Mouse (Mus musculus) embryonic facial prominence, embryonic 14.5 days (tissue): ENCODE measurements around the gene Src. TPM values are rescaled to one million over a fixed set of nuclear protein-coding genes. Genes with fewer than 3 reads are reported as not detected.
"Not testable (repeated sequence)": the region's sequence is repeated elsewhere in the genome, so short reads cannot be mapped to it uniquely, and the experiment has no call there.

Source experiments
- ATAC-seq: fragments of 200-750 bp; cut with Nextera tagmentation; 2 replicates; pipeline ENCODE4 v1.8.0; 2017; ENCODE audit warnings: low read depth, moderate number of reproducible peaks, moderate TSS enrichment
- DNase-seq: peaks from one replicate; pipeline ENCODE4 v3.0.0-alpha.2; 2015; ENCODE audit warnings: low spot score
- H3K27ac ChIP-seq: fragments of 300-500 bp; sonication (generic); replicated peaks from 2 replicates; pipeline ENCODE4 v1.5.1; 2014; ENCODE audit warnings: low read depth, mild to moderate bottlenecking, low read length, moderate library complexity
- H3K27me3 ChIP-seq: fragments of 300-500 bp; sonication (generic); replicated peaks from 2 replicates; pipeline ENCODE4 v1.6.1; 2014; ENCODE audit warnings: low read length; ENCODE audit not compliant: control insufficient read depth, insufficient read depth
- H3K36me3 ChIP-seq: fragments of 300-500 bp; sonication (generic); 2 replicates; pipeline ENCODE4 v1.6.1; 2014; ENCODE audit warnings: low read length, mixed read lengths; ENCODE audit not compliant: control insufficient read depth, insufficient read depth
- H3K4me1 ChIP-seq: fragments of 300-500 bp; sonication (generic); 2 replicates; pipeline ENCODE4 v1.6.1; 2014; ENCODE audit warnings: antibody characterized with exemption, low read length; ENCODE audit not compliant: control insufficient read depth, insufficient read depth
- H3K4me2 ChIP-seq: fragments of 300-500 bp; sonication (generic); 2 replicates; pipeline ENCODE4 v1.6.1; 2014; ENCODE audit warnings: low read depth, mild to moderate bottlenecking, low read length, moderate library complexity, mixed read lengths
- H3K4me3 ChIP-seq: fragments of 300-500 bp; sonication (generic); 2 replicates; pipeline ENCODE4 v1.5.1; 2014; ENCODE audit warnings: low read depth, mild to moderate bottlenecking, low read length
- H3K9ac ChIP-seq: fragments of 300-500 bp; sonication (generic); 2 replicates; pipeline ENCODE4 v1.6.1; 2014; ENCODE audit warnings: low read depth, mild to moderate bottlenecking, low read length, moderate library complexity, mixed read lengths
- H3K9me3 ChIP-seq: fragments of 300-500 bp; sonication (generic); 2 replicates; pipeline ENCODE4 v1.6.1; 2016; ENCODE audit warnings: low read length; ENCODE audit not compliant: control insufficient read depth
- WGBS: fragments of 180-500 bp; shearing (Covaris S2); extraction: QIAGEN DNeasy Blood & Tissue Kit; methylation state at CpG from one replicate; pipeline ENCODE4 v1.1.7; 2014; 5-methylcytosine and 5-hydroxymethylcytosine counted together
- polyA plus RNA-seq: library from polyadenylated mRNA; unstranded; fragments of >200 nt; fragmentation: Nextera tagmentation; extraction: Ambion mirVana; gene quantifications from 2 replicates; pipeline ENCODE4 v1.2.1, GENCODE M21; 2014

Src gene
- polyA plus RNA-seq, 1 experiment from 2014 or later: 12.6 TPM

DNA sequence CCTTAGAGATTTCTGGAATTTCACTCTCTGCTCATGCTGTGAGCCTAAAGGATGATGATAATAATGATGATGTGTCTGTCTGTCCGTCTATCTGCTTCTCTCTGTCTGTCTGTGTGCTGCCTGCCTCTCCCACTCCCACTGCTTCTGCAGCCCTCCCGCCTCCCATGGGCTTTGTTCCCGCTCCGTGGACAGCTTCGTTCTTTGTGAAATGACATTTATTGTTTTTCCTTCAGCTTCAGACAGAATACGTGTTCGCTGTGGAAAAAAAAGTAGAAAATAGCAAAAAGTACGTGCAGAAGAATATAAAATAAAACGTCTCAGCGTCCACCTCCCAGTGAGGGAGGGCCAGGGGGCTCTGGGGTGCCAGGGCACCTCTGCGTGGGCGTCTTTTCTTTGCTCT lies 64.5 kb downstream of the Src start:
- Histone ChIP-seq H3K4me1 (peaks cover 16% of the 10 kb centered on the region; the same call in 1 of the 2 replicates), H3K4me2 (no peak overlapping the region), H3K27me3 (no peaks in the 10 kb centered on the region), H3K27ac (no peak overlapping the region), H3K4me3 (no peak overlapping the region), H3K9ac (0 out of 2 replicates have a peak overlapping the region, but pooled peaks have one; percentile 37), H3K9me3 (no peaks in the 10 kb centered on the region), H3K36me3 (no peaks in the 10 kb centered on the region)
- no peak for ATAC-seq
- WGBS: 55% methylated on average over 12 of the region's 12 CpGs
- DNase-seq: no peak

DNA sequence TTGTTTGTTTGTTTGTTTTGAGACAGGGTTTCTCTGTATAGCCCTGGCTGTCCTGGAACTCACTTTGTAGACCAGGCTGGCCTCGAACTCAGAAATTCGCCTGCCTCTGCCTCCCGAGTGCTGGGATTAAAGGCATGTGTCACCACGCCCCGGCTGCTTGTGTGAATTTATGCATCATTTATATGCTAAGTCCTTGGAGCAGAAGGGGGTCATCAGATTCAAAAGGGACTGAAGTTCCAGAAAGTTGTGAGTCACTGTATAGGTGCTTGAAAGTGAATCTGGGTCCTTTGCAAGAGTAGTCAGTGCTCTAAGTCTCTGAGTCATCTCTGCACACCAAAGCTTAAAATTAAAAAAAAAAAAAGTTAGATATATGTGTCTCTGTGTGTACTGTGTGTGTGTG lies 68.3 kb downstream of the Src start:
- DNase-seq, H3K27me3 ChIP-seq, H3K9ac ChIP-seq, ATAC-seq, H3K9me3 ChIP-seq, H3K36me3 ChIP-seq, H3K27ac ChIP-seq, H3K4me3 ChIP-seq, H3K4me2 ChIP-seq: not testable (repeated sequence)
- 83% methylated on average over 5 of the region's 5 CpGs for WGBS
- H3K4me1 ChIP-seq: peaks cover 11% of the 10 kb centered on the region; the same call in 1 of the 2 replicates

DNA sequence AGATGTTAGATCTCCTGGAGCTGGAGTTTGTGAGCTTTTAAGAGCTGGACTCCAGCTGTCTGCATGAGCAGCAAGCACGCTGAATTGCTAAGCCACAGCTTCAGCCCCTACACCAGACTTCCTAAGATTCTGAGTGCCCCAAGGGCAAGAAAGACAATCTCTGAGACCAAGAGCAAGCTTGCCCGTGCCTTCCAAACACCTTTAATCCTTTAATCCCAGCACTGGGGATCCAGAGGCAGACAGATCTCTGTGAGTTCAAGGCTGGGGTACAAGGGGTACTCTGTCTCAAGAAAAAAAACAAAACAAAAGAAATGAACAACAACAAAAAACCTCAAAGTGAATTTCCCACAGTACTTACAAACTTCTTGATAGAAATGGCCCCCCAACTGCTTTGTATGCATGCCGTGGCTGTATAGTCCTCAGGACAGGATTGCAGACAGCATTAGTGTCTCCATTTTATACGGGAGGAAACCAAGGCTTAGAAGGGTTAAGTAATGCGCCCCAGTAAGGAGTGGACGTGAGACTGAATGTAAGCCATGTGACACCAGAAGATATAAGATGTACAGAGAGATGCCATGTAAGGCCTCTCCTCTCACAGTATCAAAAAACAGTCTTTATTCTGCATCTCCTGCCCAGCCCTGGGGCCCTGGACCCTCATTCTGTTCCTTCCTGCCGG lies 68.9 kb downstream of the Src start:
- DNase-seq (no peak), ATAC-seq (no peak)
- Histone ChIP-seq H3K4me2 (no peak overlapping the region), H3K4me1 (peaks cover 10% of the 10 kb centered on the region; the same call in 1 of the 2 replicates), H3K36me3 (no peaks in the 10 kb centered on the region), H3K9ac (no peak overlapping the region), H3K27ac (no peak overlapping the region; the same call in 1 of the 2 replicates), H3K4me3 (no peak overlapping the region), H3K27me3 (no peaks in the 10 kb centered on the region), H3K9me3 (no peaks in the 10 kb centered on the region)
- 31% methylated on average over 7 of the region's 7 CpGs for WGBS

DNA sequence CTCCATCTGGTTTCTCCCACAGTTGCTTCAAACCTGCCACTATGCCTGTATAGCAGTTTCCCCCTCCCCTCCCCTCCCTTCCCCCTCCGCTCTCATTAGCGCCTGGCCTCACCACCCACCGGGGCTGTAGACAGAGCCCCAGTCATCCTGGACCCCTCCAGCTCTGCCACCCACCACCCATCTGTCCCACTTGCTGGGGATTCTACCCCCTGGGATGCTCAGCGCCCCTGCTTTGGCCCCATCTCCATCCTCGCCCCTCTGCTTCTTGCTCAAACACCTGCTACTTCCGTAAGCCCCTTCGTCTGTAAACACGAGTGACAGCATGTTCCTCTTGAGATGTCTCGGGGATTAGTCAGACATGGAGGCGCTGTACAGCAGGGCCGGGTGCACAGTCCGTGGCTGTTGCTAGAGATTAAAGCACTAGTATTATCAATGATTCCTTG lies 69.5 kb downstream of the Src start:
- Histone ChIP-seq H3K4me3 (no peak overlapping the region), H3K27me3 (no peaks in the 10 kb centered on the region), H3K9me3 (no peaks in the 10 kb centered on the region), H3K4me1 (peaks cover 10% of the 10 kb centered on the region; the same call in 1 of the 2 replicates), H3K36me3 (no peaks in the 10 kb centered on the region), H3K9ac (no peak overlapping the region), H3K27ac (no peak overlapping the region), H3K4me2 (no peak overlapping the region)
- no peak for DNase-seq
- 0 out of 2 replicates have a peak, but pooled peaks have one; percentile 65 for ATAC-seq
- 26% methylated on average over 12 of the region's 12 CpGs for WGBS

DNA sequence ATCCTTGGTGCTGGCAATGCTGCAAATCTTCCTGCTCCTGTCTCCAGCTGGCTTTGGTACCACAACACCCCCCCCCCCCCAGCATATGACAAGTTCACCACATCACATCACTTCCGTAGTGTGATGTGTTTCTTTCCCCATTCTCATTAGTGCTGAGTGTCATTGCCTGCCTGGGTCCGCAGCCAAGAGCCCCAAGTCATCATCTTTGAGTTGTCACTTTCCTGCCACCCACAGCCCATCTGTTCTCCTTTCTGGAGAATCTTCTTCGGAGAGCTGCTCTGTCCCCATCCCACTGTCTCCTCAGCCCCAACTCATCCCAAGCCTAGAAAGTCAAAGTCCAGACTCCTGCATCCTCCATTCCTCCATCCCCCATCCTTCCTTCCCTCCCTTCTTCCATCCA lies 75.0 kb downstream of the Src start:
- Histone ChIP-seq H3K36me3 (no peaks in the 10 kb centered on the region), H3K9me3 (no peaks in the 10 kb centered on the region), H3K4me2 (no peak overlapping the region), H3K27ac (no peak overlapping the region), H3K27me3 (no peaks in the 10 kb centered on the region), H3K4me1 (0 out of 2 replicates have a peak, but pooled peaks cover under 1% of the 10 kb centered on the region), H3K4me3 (no peak overlapping the region), H3K9ac (no peak overlapping the region)
- no peak for ATAC-seq
- no peak for DNase-seq
- 93% methylated on average over 3 of the region's 3 CpGs for WGBS

DNA sequence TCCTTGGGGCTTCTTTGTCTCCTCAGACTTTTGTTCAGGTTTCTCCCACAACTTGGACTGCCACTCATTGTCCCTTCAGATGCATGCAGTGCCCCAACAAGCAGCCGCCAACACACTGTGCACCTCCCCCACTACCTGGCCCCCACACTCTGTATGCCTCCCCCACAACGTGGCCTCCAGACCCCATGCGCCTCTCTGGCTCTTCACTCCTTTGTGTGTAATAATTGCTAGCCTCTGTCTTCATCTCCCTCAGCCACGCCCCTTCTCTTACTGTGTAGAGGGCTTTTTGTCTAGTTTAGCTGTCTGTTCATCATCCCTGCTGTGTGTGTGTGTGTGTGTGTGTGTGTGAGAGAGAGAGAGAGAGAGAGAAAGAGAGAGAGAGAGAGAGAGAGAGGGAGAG lies 80.3 kb downstream of the Src start:
- DNase-seq: peak; percentile 43
- no peaks in the 10 kb centered on the region for H3K9me3 ChIP-seq
- WGBS: 38% methylated on average over 4 of the region's 4 CpGs
- H3K27ac ChIP-seq: no peak overlapping the region
- no peak overlapping the region for H3K4me3 ChIP-seq
- H3K4me2 ChIP-seq: no peak overlapping the region
- H3K9ac ChIP-seq: no peak overlapping the region
- peaks cover 8% of the 10 kb centered on the region; the same call in 1 of the 2 replicates for H3K4me1 ChIP-seq
- no peaks in the 10 kb centered on the region for H3K27me3 ChIP-seq
- no peaks in the 10 kb centered on the region for H3K36me3 ChIP-seq
- ATAC-seq: peak; percentile 68; the same call in 1 of the 2 replicates

DNA sequence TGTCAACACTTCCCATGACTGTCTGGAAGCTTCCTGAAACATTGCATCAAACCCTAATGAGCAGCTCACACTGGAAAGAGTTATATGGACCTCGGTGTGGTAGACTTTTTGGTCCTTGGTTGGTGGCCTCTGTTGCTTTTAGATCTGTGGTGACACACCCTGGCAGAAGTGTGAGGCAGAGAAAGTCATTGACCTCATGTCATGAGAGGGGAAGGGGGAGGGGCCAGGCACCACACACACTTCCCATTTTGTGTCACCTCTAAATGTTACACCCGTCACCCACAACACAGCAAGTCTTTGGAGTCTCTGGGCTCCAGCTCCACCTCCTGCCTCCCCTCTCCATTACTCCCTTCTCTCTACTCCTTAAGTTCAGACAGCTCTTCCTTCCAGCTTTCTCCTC lies 82.1 kb downstream of the Src start:
- no peak overlapping the region for H3K9ac ChIP-seq
- H3K4me2 ChIP-seq: no peak overlapping the region
- H3K9me3 ChIP-seq: no peaks in the 10 kb centered on the region
- no peak overlapping the region for H3K4me3 ChIP-seq
- 76% methylated on average over 2 of the region's 2 CpGs for WGBS
- H3K27ac ChIP-seq: no peak overlapping the region
- no peak for DNase-seq
- no peaks in the 10 kb centered on the region for H3K27me3 ChIP-seq
- H3K36me3 ChIP-seq: no peaks in the 10 kb centered on the region
- H3K4me1 ChIP-seq: peaks cover 8% of the 10 kb centered on the region; the same call in 1 of the 2 replicates
- no peak for ATAC-seq

DNA sequence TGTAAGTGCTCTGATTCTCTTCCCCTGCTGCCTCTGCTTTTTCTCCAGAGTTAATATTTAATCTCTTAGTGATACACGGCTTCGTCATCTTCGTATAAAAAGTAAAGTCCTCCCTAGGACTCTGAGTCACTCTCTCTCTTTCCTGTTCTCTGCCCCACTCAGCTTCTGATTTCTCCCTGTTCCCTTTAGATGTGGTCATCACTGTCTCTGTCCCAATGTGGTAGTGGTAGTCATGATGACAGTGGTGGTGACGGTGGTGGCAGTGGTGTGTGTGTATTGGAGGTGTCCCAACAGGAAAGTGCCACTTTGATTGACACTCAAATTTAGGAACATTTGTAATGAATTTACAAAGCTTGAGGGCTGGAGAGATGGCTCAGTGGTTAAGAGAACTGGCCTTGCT lies 83.1 kb downstream of the Src start:
- no peak overlapping the region for H3K4me3 ChIP-seq
- no peaks in the 10 kb centered on the region for H3K36me3 ChIP-seq
- ATAC-seq (no peak), DNase-seq (no peak)
- no peaks in the 10 kb centered on the region for H3K27me3 ChIP-seq
- H3K9me3 ChIP-seq: no peaks in the 10 kb centered on the region
- H3K9ac ChIP-seq: no peak overlapping the region
- H3K4me1 ChIP-seq: peaks cover 8% of the 10 kb centered on the region; the same call in 1 of the 2 replicates
- 89% methylated on average over 4 of the region's 4 CpGs for WGBS
- H3K27ac ChIP-seq: no peak overlapping the region
- no peak overlapping the region for H3K4me2 ChIP-seq

DNA sequence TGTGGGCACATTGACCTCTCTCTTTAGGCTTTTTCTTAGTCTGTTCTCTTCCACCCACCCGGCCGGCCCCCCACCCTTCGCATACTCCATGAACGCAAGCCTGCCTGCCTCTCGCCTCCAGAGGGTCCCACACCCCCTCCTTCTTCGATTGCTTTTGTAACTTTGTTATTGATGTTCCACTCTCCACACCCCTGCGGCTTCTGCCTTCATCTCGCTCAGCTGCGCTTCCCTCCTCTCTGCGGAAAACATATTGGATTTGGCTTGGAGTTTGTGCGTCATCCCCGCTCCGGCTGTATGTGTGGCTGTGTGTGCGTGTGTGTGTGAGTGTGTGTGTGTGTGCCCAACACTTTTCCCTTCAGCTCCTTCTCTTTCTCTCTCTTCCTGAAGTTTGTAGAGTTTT lies 88.5 kb downstream of the Src start:
- H3K9ac ChIP-seq: no peak overlapping the region
- no peaks in the 10 kb centered on the region for H3K9me3 ChIP-seq
- 23% methylated on average over 14 of the region's 14 CpGs for WGBS
- H3K4me2 ChIP-seq: peak overlapping the region; percentile 36; the same call in 1 of the 2 replicates
- ATAC-seq (peak; percentile 35; the same call in 1 of the 2 replicates), DNase-seq (peak; percentile 66)
- H3K27me3 ChIP-seq: no peaks in the 10 kb centered on the region
- no peak overlapping the region for H3K4me3 ChIP-seq
- H3K4me1 ChIP-seq: peaks cover 8% of the 10 kb centered on the region
- 0 out of 2 replicates have a peak overlapping the region, but pooled peaks have one; percentile 10 for H3K27ac ChIP-seq
- no peaks in the 10 kb centered on the region for H3K36me3 ChIP-seq
